Mouse (Mus musculus): Measurements from ENCODE around the gene Cd2ap. TPM values are rescaled to one million over a fixed set of nuclear protein-coding genes. Genes with fewer than 3 reads are reported as not detected.

The Cd2ap gene
- polyA plus RNA-seq, 1 experiment from 2014 or later: 10.7 TPM

DNA sequence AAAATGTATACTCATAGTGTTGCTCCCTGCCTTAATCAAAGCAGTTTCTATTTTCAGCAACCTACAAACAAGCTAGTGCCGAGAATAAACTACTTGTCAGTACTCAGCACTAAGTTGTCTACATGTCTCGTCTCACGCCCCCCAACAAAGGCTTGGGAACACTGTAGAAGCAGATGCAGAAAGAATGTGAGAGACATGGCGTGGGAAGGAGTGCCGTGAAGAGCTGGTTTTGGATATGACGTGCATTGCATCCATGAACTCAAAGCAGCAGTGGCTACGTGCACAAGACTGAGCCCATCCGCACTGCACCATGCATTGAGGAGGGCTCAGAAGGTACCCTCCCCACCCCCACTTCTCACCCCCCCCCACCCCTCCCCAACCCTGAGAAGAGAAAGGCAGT, 53.7 kb downstream of the Cd2ap start:
- H3K36me3 ChIP-seq (ENCODE audit: control insufficient read depth, insufficient read depth, low read length): no peaks in the 10 kb centered on the region; the same call in 1 of the 2 replicates
- H3K27me3 ChIP-seq (ENCODE audit: control insufficient read depth, insufficient read depth, low read length): no peaks in the 10 kb centered on the region
- peak; percentile 64; the same call in 1 of the 2 replicates for ATAC-seq (ENCODE audit: low FRiP score)
- DNase-seq (ENCODE audit: low spot score, missing footprints): peak; percentile 61
- H3K4me1 ChIP-seq (ENCODE audit: control insufficient read depth, insufficient read depth, low read length): no peaks in the 10 kb centered on the region
- no peak overlapping the region for H3K4me2 ChIP-seq
- no peak overlapping the region for H3K27ac ChIP-seq (ENCODE audit: low read depth, low read length)
- 83% methylated on average over 8 of the region's 8 CpGs for WGBS
- H3K9ac ChIP-seq (ENCODE audit: low read length): no peak overlapping the region
- no peak overlapping the region for H3K4me3 ChIP-seq (ENCODE audit: low read depth, low read length)
- H3K9me3 ChIP-seq (ENCODE audit: control insufficient read depth, low read length): no peaks in the 10 kb centered on the region

DNA sequence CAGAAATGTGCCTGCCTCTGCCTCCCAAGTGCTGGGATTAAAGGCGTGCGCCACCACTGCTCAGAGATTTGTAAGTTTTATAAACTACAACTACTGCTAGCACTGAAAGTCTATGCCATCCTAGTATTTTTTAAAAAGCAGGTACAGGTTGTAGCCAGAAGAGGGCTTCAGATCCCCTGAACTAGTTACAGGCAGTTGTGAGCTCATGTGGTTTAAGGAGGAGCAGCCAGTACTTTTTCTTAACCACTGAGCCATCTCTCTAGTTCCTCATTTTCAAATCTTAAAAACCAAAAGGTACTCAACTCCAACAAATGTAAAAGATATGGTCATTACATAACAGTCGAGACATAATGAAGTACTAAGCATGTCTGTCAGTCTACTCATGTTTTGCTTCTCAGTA, 61.1 kb downstream of the Cd2ap start:
- 93% methylated on average over 3 of the region's 3 CpGs for WGBS
- H3K36me3 ChIP-seq (ENCODE audit: control insufficient read depth, insufficient read depth, low read length): no peaks in the 10 kb centered on the region
- H3K9me3 ChIP-seq (ENCODE audit: control insufficient read depth, low read length): no peaks in the 10 kb centered on the region
- no peak overlapping the region for H3K4me3 ChIP-seq (ENCODE audit: low read depth, low read length)
- no peak for DNase-seq (ENCODE audit: low spot score, missing footprints)
- H3K27me3 ChIP-seq (ENCODE audit: control insufficient read depth, insufficient read depth, low read length): no peaks in the 10 kb centered on the region
- H3K4me1 ChIP-seq (ENCODE audit: control insufficient read depth, insufficient read depth, low read length): no peaks in the 10 kb centered on the region
- H3K4me2 ChIP-seq: no peak overlapping the region
- no peak overlapping the region for H3K27ac ChIP-seq (ENCODE audit: low read depth, low read length)
- H3K9ac ChIP-seq (ENCODE audit: low read length): no peak overlapping the region
- no peak for ATAC-seq (ENCODE audit: low FRiP score)

DNA sequence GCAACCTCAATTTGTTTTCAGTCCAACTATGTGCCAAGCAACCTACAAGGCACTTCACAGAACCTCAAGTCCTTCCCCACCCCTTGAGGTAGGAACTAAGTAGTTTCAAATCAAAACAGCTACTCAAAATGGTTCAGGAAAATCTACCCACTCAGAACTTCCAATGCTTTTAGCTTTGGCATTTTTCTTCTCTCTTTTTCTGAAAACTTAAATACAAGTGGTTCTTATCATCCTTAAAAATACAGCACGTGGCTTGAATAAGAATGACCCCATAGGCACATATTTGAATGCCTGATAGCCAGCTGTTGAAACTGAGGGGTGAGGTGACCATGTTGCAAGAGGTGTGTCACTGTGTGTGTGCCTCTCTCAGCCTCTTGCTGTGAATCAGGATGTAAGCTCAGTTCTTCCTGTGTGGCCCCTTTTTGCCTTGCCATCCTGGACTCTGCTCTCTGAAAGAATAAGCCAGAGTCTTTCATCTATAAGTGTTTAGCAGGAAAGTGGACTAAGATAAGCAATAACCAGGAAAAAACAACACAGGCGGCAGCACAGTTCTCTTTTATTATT, 84.0 kb downstream of the Cd2ap start:
- H3K4me2 ChIP-seq: no peak overlapping the region
- no peak overlapping the region for H3K27ac ChIP-seq (ENCODE audit: low read depth, low read length)
- ATAC-seq (ENCODE audit: low FRiP score) (no peak), DNase-seq (ENCODE audit: low spot score, missing footprints) (no peak)
- no peaks in the 10 kb centered on the region for H3K27me3 ChIP-seq (ENCODE audit: control insufficient read depth, insufficient read depth, low read length)
- no peaks in the 10 kb centered on the region for H3K36me3 ChIP-seq (ENCODE audit: control insufficient read depth, insufficient read depth, low read length)
- no peak overlapping the region for H3K4me3 ChIP-seq (ENCODE audit: low read depth, low read length)
- no peaks in the 10 kb centered on the region for H3K9me3 ChIP-seq (ENCODE audit: control insufficient read depth, low read length)
- no peak overlapping the region for H3K9ac ChIP-seq (ENCODE audit: low read length)
- WGBS: 87% methylated on average over 2 of the region's 2 CpGs
- no peaks in the 10 kb centered on the region for H3K4me1 ChIP-seq (ENCODE audit: control insufficient read depth, insufficient read depth, low read length)

DNA sequence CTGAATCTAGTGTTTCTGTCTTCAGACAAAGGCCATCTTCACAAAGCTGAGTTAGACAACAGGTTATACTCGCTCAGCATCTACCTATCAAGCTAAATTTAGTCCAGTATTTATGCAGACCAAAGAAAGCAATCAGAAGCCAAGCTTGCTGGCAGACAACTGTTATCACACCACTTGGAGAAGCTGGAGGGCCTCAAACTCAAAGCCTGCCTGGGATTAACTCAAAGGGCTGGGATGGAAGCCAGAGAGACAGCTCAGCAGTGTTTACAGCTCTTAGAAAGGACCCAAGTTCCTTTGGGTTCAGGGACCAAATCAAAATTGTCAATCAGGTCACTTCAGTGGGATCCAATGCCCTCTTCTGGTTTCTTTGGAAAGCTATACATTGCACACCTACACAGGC, 85.7 kb downstream of the Cd2ap start:
- Histone ChIP-seq H3K9ac (ENCODE audit: low read length) (no peak overlapping the region), H3K4me1 (ENCODE audit: control insufficient read depth, insufficient read depth, low read length) (no peaks in the 10 kb centered on the region), H3K27me3 (ENCODE audit: control insufficient read depth, insufficient read depth, low read length) (no peaks in the 10 kb centered on the region), H3K4me2 (no peak overlapping the region), H3K9me3 (ENCODE audit: control insufficient read depth, low read length) (no peaks in the 10 kb centered on the region), H3K36me3 (ENCODE audit: control insufficient read depth, insufficient read depth, low read length) (no peaks in the 10 kb centered on the region), H3K27ac (ENCODE audit: low read depth, low read length) (no peak overlapping the region), H3K4me3 (ENCODE audit: low read depth, low read length) (no peak overlapping the region)
- ATAC-seq (ENCODE audit: low FRiP score) (no peak), DNase-seq (ENCODE audit: low spot score, missing footprints) (no peak)
- WGBS: 89% methylated on average over 1 of the region's 1 CpGs

DNA sequence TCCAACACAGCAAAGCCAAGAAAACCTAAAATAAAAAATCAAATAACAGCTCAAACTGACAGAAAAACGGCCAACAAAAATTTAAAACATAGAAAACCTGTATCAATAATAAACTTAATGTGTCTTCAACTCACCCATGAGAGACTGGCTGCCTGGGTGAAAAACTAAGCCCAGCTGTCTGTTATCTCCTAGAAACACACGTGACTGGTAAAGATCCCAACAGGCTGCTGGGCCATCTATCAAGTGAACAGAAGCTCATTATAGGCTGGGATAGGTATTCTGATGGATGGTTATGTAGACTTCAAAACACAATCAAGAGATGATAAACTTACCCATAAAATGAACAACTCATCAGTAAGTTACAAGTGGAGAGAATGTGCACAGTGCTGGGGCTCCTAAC, 86.7 kb downstream of the Cd2ap start:
- H3K36me3 ChIP-seq (ENCODE audit: control insufficient read depth, insufficient read depth, low read length): no peaks in the 10 kb centered on the region
- H3K9ac ChIP-seq (ENCODE audit: low read length): no peak overlapping the region
- H3K9me3 ChIP-seq (ENCODE audit: control insufficient read depth, low read length): no peaks in the 10 kb centered on the region
- DNase-seq (ENCODE audit: low spot score, missing footprints) (no peak), ATAC-seq (ENCODE audit: low FRiP score) (no peak)
- no peaks in the 10 kb centered on the region for H3K4me1 ChIP-seq (ENCODE audit: control insufficient read depth, insufficient read depth, low read length)
- H3K4me3 ChIP-seq (ENCODE audit: low read depth, low read length): no peak overlapping the region
- H3K27me3 ChIP-seq (ENCODE audit: control insufficient read depth, insufficient read depth, low read length): no peaks in the 10 kb centered on the region
- H3K27ac ChIP-seq (ENCODE audit: low read depth, low read length): no peak overlapping the region
- H3K4me2 ChIP-seq: no peak overlapping the region
- 86% methylated on average over 2 of the region's 2 CpGs for WGBS

DNA sequence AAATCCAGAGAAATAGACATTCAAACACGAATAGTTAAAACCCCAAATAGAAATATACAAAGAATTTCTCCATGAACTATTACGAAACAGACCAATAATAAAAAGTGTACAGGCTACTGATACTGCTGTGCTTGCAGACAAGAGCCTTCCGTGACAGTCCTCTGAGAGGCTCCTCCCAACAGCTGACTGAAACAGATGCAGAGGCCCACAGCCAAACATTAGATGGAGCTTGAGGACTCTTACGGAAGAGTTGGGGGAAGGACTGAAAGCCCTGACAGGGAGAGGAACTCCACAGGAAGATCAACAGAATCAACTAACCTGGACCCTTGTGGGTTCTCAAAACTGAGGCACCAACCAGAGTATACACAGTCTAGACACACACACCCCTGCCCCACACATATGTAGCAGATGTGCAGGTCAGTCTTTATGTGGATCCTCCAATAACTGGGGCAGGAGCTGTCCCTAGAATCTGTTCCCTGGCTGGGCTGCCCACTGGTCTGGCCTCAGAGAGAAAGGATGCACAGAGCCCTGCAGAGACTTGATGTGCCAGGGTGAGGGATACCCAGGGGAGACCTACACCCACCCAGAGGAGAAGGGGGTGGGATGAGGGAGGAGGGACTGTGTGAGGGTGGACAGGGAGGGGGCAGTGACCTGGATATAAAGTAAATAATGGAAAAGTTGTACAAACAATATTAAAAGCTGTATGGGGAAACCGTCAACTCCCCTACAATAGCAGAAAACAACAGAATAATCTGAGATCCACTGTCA, 87.6 kb downstream of the Cd2ap start:
- no peaks in the 10 kb centered on the region for H3K4me1 ChIP-seq (ENCODE audit: control insufficient read depth, insufficient read depth, low read length)
- H3K4me3 ChIP-seq (ENCODE audit: low read depth, low read length): no peak overlapping the region
- ATAC-seq (ENCODE audit: low FRiP score) (peak; percentile 27; the same call in 1 of the 2 replicates), DNase-seq (ENCODE audit: low spot score, missing footprints) (no peak)
- WGBS: 92% methylated on average over 5 of the region's 5 CpGs
- H3K9me3 ChIP-seq (ENCODE audit: control insufficient read depth, low read length): no peaks in the 10 kb centered on the region
- H3K36me3 ChIP-seq (ENCODE audit: control insufficient read depth, insufficient read depth, low read length): no peaks in the 10 kb centered on the region
- no peaks in the 10 kb centered on the region for H3K27me3 ChIP-seq (ENCODE audit: control insufficient read depth, insufficient read depth, low read length)
- H3K4me2 ChIP-seq: no peak overlapping the region
- no peak overlapping the region for H3K27ac ChIP-seq (ENCODE audit: low read depth, low read length)
- no peak overlapping the region for H3K9ac ChIP-seq (ENCODE audit: low read length)

DNA sequence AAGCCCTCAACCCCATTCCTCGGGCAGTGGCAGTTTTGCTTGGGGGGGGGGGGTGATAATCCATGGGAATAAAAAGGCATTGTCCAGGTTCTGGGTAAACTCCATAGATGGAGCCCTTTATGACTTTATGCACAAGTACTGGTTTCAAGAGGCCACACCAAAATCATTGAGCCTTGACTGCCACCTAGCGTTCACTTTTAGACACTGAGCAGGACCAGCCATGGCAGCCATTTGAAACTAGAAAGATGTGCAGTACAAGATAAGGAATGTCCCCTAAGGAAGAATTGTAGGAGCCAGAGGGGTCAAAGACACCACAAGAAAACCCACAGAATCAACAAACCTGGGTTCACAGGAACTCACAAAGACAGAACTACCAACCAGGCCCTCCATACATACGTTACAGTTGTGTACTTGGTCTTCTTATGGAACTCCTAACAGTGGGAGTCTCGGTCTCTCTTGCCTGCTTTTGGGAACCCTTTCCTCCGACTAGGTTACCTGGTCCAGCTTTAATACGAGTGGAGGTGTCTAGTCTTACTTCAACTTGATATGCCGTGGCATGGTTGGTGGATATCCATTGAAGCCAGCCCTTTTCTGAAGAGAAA, 94.2 kb downstream of the Cd2ap start:
- no peaks in the 10 kb centered on the region for H3K9me3 ChIP-seq (ENCODE audit: control insufficient read depth, low read length)
- H3K9ac ChIP-seq (ENCODE audit: low read length): no peak overlapping the region
- 53% methylated on average over 7 of the region's 7 CpGs for WGBS
- H3K4me2 ChIP-seq: no peak overlapping the region
- no peaks in the 10 kb centered on the region for H3K27me3 ChIP-seq (ENCODE audit: control insufficient read depth, insufficient read depth, low read length)
- DNase-seq (ENCODE audit: low spot score, missing footprints) (peak; percentile 97), ATAC-seq (ENCODE audit: low FRiP score) (peak; percentile 91)
- H3K36me3 ChIP-seq (ENCODE audit: control insufficient read depth, insufficient read depth, low read length): no peaks in the 10 kb centered on the region
- no peak overlapping the region for H3K27ac ChIP-seq (ENCODE audit: low read depth, low read length)
- no peak overlapping the region for H3K4me3 ChIP-seq (ENCODE audit: low read depth, low read length)
- H3K4me1 ChIP-seq (ENCODE audit: control insufficient read depth, insufficient read depth, low read length): no peaks in the 10 kb centered on the region

DNA sequence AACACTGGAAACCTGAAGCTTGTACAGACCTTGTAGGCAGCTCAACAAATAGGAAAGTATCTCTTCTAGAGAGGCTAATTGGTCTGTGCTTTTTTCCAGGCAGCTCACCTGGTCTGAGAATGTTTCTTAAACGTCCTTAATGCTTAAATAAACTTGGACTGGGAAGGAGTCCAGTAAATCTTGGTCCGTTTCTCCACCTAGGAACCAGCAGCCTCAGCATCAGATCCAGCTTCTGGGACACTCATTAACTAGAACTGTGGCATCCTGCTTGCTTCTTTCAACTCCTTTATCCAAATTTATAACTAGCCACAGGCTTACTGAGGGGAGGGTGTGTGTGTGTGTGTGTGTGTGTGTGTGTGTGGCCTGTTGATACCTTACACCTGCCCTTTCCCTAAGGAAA, 122.7 kb downstream of the Cd2ap start:
- Histone ChIP-seq H3K27ac (ENCODE audit: low read depth, low read length) (no peak overlapping the region), H3K9ac (ENCODE audit: low read length) (no peak overlapping the region), H3K9me3 (ENCODE audit: control insufficient read depth, low read length) (no peaks in the 10 kb centered on the region), H3K27me3 (ENCODE audit: control insufficient read depth, insufficient read depth, low read length) (no peaks in the 10 kb centered on the region), H3K4me2 (no peak overlapping the region), H3K36me3 (ENCODE audit: control insufficient read depth, insufficient read depth, low read length) (no peaks in the 10 kb centered on the region), H3K4me3 (ENCODE audit: low read depth, low read length) (no peak overlapping the region), H3K4me1 (ENCODE audit: control insufficient read depth, insufficient read depth, low read length) (no peaks in the 10 kb centered on the region)
- WGBS: 61% methylated on average over 2 of the region's 2 CpGs
- no peak for ATAC-seq (ENCODE audit: low FRiP score)
- DNase-seq (ENCODE audit: low spot score, missing footprints): no peak

DNA sequence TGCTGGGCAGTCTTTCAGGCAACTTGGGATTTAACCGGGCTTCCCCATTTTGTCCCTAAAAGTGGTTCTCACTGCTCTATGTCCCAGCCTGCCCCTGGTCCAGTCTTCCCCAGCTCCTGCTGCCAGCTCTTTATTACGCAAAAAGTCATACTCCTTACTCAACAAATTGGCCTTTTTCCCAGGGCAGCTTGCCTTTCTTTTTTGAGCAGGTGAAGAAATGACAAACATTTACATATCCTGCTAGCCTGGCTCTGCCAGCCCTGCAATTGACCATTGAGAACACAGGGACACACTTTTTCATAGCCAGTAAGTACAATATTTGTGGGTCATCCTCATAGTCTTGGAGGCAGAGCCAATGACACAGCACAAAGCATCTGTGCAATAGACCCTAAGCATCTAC, 124.3 kb downstream of the Cd2ap start:
- no peak overlapping the region for H3K9ac ChIP-seq (ENCODE audit: low read length)
- 90% methylated on average over 2 of the region's 2 CpGs for whole genome bisulfite sequencing
- no peak overlapping the region for H3K4me3 ChIP-seq (ENCODE audit: low read depth, low read length)

More for the DNA sequence above, 124.3 kb downstream of the Cd2ap start:
- Histone ChIP-seq H3K4me1 (ENCODE audit: control insufficient read depth, insufficient read depth, low read length) (no peaks in the 10 kb centered on the region), H3K4me2 (no peak overlapping the region), H3K27ac (ENCODE audit: low read depth, low read length) (no peak overlapping the region), H3K27me3 (ENCODE audit: control insufficient read depth, insufficient read depth, low read length) (no peaks in the 10 kb centered on the region), H3K36me3 (ENCODE audit: control insufficient read depth, insufficient read depth, low read length) (no peaks in the 10 kb centered on the region), H3K9me3 (ENCODE audit: control insufficient read depth, low read length) (no peaks in the 10 kb centered on the region)
- DNase-seq (ENCODE audit: low spot score, missing footprints) (no peak), ATAC-seq (ENCODE audit: low FRiP score) (no peak)

All from midbrain, embryonic 11.5 days (tissue).